ENCODE assay signal across 23 mouse cellular contexts in the genomic region with DNA sequence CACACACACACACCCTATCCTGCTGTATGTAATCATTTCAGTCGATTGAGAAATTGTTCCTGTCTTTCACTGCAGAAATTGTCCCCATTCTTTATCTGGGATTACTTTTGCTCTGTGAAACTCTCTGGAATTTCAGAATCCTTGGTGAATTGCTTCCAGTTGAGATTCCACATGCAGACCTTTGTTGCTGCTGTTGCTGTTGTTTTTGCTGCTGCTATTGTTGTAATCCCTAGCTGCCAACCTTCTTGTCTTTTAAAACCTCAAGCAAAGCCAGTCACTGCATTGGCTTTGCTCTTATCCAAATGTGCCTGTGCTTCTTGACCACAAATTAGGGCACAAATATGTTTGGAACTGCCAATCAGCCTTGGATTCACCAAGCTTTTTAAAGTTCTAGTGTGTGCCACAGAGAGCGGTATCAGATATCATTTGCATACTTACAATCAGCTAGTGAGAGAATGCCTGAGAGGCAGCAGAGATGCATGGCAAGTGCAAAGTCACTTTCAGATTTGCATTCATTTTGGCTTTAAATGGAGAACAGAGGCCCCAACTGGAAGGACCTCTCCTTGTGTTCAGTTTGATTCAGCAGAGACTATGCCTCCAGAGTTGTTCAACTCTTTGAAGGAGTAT.
DNase-seq lines count a peak whose midpoint lies in the region; ATAC-seq lines count a peak whose summit lies in the region.
"Had no signal": no experiment of that assay in that cellular context is flagged by ENCODE, and none has a peak within 500 bp of the region (broad histone marks: within the 10 kb centered on the region; RNA-seq: fewer than 3 reads in every experiment).

No protein-coding gene starts in this region.

- H3K36me3 ChIP-seq in forebrain, embryonic 12.5 days (replicated peaks) = no peaks in the 10 kb centered on the region
- H3K36me3 ChIP-seq in forebrain, embryonic 15.5 days = no peaks in the 10 kb centered on the region
- no peaks in the 10 kb centered on the region for H3K36me3 ChIP-seq in embryonic facial prominence, embryonic 12.5 days
- no peaks in the 10 kb centered on the region for H3K36me3 ChIP-seq in midbrain, embryonic 14.5 days (ENCODE audit: control insufficient read depth, insufficient read depth, low read length)
- H3K36me3 ChIP-seq in liver, embryonic 12.5 days = no peaks in the 10 kb centered on the region
- H3K36me3 ChIP-seq: embryonic facial prominence, embryonic 15.5 days; heart, embryonic 15.5 days; limb, embryonic 15.5 days; neural tube, embryonic 13.5 days had no signal

- peaks cover 15% of the 10 kb centered on the region for H3K4me1 ChIP-seq in forebrain, embryonic 12.5 days
- peaks cover 10% of the 10 kb centered on the region for H3K4me1 ChIP-seq in forebrain, embryonic 15.5 days
- H3K4me1 ChIP-seq in embryonic facial prominence, embryonic 12.5 days = peaks cover 14% of the 10 kb centered on the region; the same call in 1 of the 2 replicates
- peaks cover 12% of the 10 kb centered on the region for H3K4me1 ChIP-seq in midbrain, embryonic 14.5 days (ENCODE audit: control insufficient read depth, insufficient read depth, low read length)
- H3K4me1 ChIP-seq in liver, embryonic 12.5 days = no peaks in the 10 kb centered on the region
- H3K4me1 ChIP-seq: heart, embryonic 15.5 days; limb, embryonic 15.5 days; neural tube, embryonic 13.5 days had no signal

- H3K4me2 ChIP-seq in forebrain, embryonic 12.5 days = no peak overlapping the region
- no peak overlapping the region for H3K4me2 ChIP-seq in forebrain, embryonic 15.5 days (replicated peaks)
- H3K4me2 ChIP-seq in embryonic facial prominence, embryonic 12.5 days (replicated peaks) = no peak overlapping the region
- no peak overlapping the region for H3K4me2 ChIP-seq in midbrain, embryonic 14.5 days (ENCODE audit: low read length)
- no peak overlapping the region for H3K4me2 ChIP-seq in liver, embryonic 12.5 days
- H3K4me2 ChIP-seq: embryonic facial prominence, embryonic 15.5 days; heart, embryonic 15.5 days; limb, embryonic 15.5 days; neural tube, embryonic 13.5 days had no signal

- no peaks in the 10 kb centered on the region for H3K9me3 ChIP-seq in forebrain, embryonic 12.5 days
- no peaks in the 10 kb centered on the region for H3K9me3 ChIP-seq in forebrain, embryonic 15.5 days
- no peaks in the 10 kb centered on the region for H3K9me3 ChIP-seq in embryonic facial prominence, embryonic 12.5 days
- no peaks in the 10 kb centered on the region for H3K9me3 ChIP-seq in midbrain, embryonic 14.5 days (ENCODE audit: control insufficient read depth, low read length)
- H3K9me3 ChIP-seq in liver, embryonic 12.5 days (replicated peaks) = no peaks in the 10 kb centered on the region
- H3K9me3 ChIP-seq: embryonic facial prominence, embryonic 15.5 days; heart, embryonic 15.5 days; limb, embryonic 15.5 days; neural tube, embryonic 13.5 days had no signal

- DNase-seq in Muller cell, postnatal 12 days (ENCODE audit: inconsistent ontology term) = peak; percentile 73
- peak; percentile 21 for DNase-seq in midbrain, embryonic 14.5 days
- no peak for DNase-seq in cerebellum, postnatal 10 days
- DNase-seq: adrenal gland, adult 8-10 months; cerebellum, adult 8-10 months; heart, postnatal 4 days; kidney, adult 11 months; left cerebral cortex, postnatal 4 days; lung, postnatal 4 days had no signal

- ATAC-seq in forebrain, embryonic 12.5 days (ENCODE audit: low FRiP score) = no peak
- no peak for ATAC-seq in forebrain, embryonic 15.5 days (replicated peaks)
- no peak for ATAC-seq in embryonic facial prominence, embryonic 12.5 days (ENCODE audit: insufficient number of reproducible peaks, insufficient read depth, low FRiP score, low TSS enrichment)
- ATAC-seq in midbrain, embryonic 14.5 days (ENCODE audit: low FRiP score, low TSS enrichment) = no peak
- ATAC-seq in liver, embryonic 12.5 days = no peak
- ATAC-seq: activated CD4-positive, CD25-positive, alpha-beta regulatory T cell, adult 4 months; CD4-positive, CD25-positive, alpha-beta regulatory T cell, adult 4 months; Patski had no signal

- H3K27ac ChIP-seq in forebrain, embryonic 12.5 days = peak overlapping the region; percentile 36; the same call in 1 of the 2 replicates
- no peak overlapping the region for H3K27ac ChIP-seq in forebrain, embryonic 15.5 days (replicated peaks)
- peak overlapping the region; percentile 25 for H3K27ac ChIP-seq in embryonic facial prominence, embryonic 12.5 days
- H3K27ac ChIP-seq in midbrain, embryonic 14.5 days (replicated peaks; ENCODE audit: low read depth, low read length) = peak overlapping the region; percentile 15; the same call in 1 of the 2 replicates
- H3K27ac ChIP-seq in liver, embryonic 12.5 days = no peak overlapping the region
- H3K27ac ChIP-seq: embryonic facial prominence, embryonic 15.5 days; heart, embryonic 15.5 days; kidney, postnatal 0 days; left cerebral cortex, adult 2 months; limb, embryonic 15.5 days; neural tube, embryonic 13.5 days had no signal

- no peaks in the 10 kb centered on the region for H3K27me3 ChIP-seq in forebrain, embryonic 12.5 days
- H3K27me3 ChIP-seq in forebrain, embryonic 15.5 days = no peaks in the 10 kb centered on the region
- H3K27me3 ChIP-seq in embryonic facial prominence, embryonic 12.5 days = no peaks in the 10 kb centered on the region
- no peaks in the 10 kb centered on the region for H3K27me3 ChIP-seq in midbrain, embryonic 14.5 days (ENCODE audit: control insufficient read depth, insufficient read depth, low read length)
- H3K27me3 ChIP-seq in liver, embryonic 12.5 days (replicated peaks) = no peaks in the 10 kb centered on the region
- H3K27me3 ChIP-seq: embryonic facial prominence, embryonic 15.5 days; heart, embryonic 15.5 days; limb, embryonic 15.5 days; neural tube, embryonic 13.5 days; Patski had no signal

- WGBS in forebrain, embryonic 12.5 days = 29% methylated on average over 2 of the region's 2 CpGs
- WGBS in forebrain, embryonic 15.5 days = 35% methylated on average over 2 of the region's 2 CpGs
- WGBS in embryonic facial prominence, embryonic 12.5 days = 57% methylated on average over 2 of the region's 2 CpGs
- 20% methylated on average over 2 of the region's 2 CpGs for WGBS in midbrain, embryonic 14.5 days
- WGBS in liver, embryonic 12.5 days (ENCODE audit: insufficient replicate concordance) = 54% methylated on average over 2 of the region's 2 CpGs

- no peak overlapping the region for H3K9ac ChIP-seq in forebrain, embryonic 12.5 days
- H3K9ac ChIP-seq in forebrain, embryonic 15.5 days (replicated peaks) = no peak overlapping the region
- H3K9ac ChIP-seq in embryonic facial prominence, embryonic 12.5 days = no peak overlapping the region
- no peak overlapping the region for H3K9ac ChIP-seq in midbrain, embryonic 14.5 days (replicated peaks; ENCODE audit: low read length)
- H3K9ac ChIP-seq in liver, embryonic 12.5 days = no peak overlapping the region
- H3K9ac ChIP-seq: embryonic facial prominence, embryonic 15.5 days; heart, embryonic 15.5 days; limb, embryonic 15.5 days; neural tube, embryonic 13.5 days had no signal

- H3K4me3 ChIP-seq in forebrain, embryonic 12.5 days (replicated peaks) = no peak overlapping the region
- no peak overlapping the region for H3K4me3 ChIP-seq in forebrain, embryonic 15.5 days
- H3K4me3 ChIP-seq in embryonic facial prominence, embryonic 12.5 days = no peak overlapping the region
- H3K4me3 ChIP-seq in midbrain, embryonic 14.5 days (replicated peaks; ENCODE audit: low read depth, low read length) = no peak overlapping the region
- no peak overlapping the region for H3K4me3 ChIP-seq in liver, embryonic 12.5 days
- H3K4me3 ChIP-seq: embryonic facial prominence, embryonic 15.5 days; heart, embryonic 15.5 days; left cerebral cortex, adult 2 months; limb, embryonic 15.5 days; myocyte; neural tube, embryonic 13.5 days had no signal

Comparison
In these comparisons a context has a peak if more than half of its experiments do, and no peak if none do; other contexts are left out.
1. H3K27ac ChIP-seq: peak in forebrain, embryonic 12.5 days (single experiment), embryonic facial prominence, embryonic 12.5 days (single experiment) and midbrain, embryonic 14.5 days (single experiment); none in forebrain, embryonic 15.5 days (single experiment) and liver, embryonic 12.5 days (single experiment).
2. DNase-seq: peak in Muller cell, postnatal 12 days (single experiment) and midbrain, embryonic 14.5 days (single experiment); none in cerebellum, postnatal 10 days (0 of 2).